Mouse (Mus musculus): ENCODE data around the gene Grk5. TPM values are rescaled to one million over a fixed set of nuclear protein-coding genes. Genes with fewer than 3 reads are reported as not detected.

Grk5 gene
- total RNA-seq, 1 experiment from 2014 or later, result 4.8 TPM

- ATAC-seq (replicated peaks in 1 of 2; ENCODE audit: insufficient read depth in 1 of 2, low FRiP score in 2 of 2, low TSS enrichment in 1 of 2, low read depth in 1 of 2, poor library complexity in 2 of 2, severe bottlenecking in 2 of 2), result no peak
Observed at GRCm38 (mm10) chr19:60955712-60956111, 66.2 kb downstream of the Grk5 start.

GRCm38 (mm10) chr19:60956198-60956750 is 66.7 kb downstream of the Grk5 start:
- ATAC-seq (replicated peaks in 1 of 2; ENCODE audit: insufficient read depth in 1 of 2, low FRiP score in 2 of 2, low TSS enrichment in 1 of 2, low read depth in 1 of 2, poor library complexity in 2 of 2, severe bottlenecking in 2 of 2), result no peak

- ATAC-seq (replicated peaks in 1 of 2; ENCODE audit: insufficient read depth in 1 of 2, low FRiP score in 2 of 2, low TSS enrichment in 1 of 2, low read depth in 1 of 2, poor library complexity in 2 of 2, severe bottlenecking in 2 of 2), result no peak
Observed at GRCm38 (mm10) chr19:60959706-60960230, 70.2 kb downstream of the Grk5 start.

DNA sequence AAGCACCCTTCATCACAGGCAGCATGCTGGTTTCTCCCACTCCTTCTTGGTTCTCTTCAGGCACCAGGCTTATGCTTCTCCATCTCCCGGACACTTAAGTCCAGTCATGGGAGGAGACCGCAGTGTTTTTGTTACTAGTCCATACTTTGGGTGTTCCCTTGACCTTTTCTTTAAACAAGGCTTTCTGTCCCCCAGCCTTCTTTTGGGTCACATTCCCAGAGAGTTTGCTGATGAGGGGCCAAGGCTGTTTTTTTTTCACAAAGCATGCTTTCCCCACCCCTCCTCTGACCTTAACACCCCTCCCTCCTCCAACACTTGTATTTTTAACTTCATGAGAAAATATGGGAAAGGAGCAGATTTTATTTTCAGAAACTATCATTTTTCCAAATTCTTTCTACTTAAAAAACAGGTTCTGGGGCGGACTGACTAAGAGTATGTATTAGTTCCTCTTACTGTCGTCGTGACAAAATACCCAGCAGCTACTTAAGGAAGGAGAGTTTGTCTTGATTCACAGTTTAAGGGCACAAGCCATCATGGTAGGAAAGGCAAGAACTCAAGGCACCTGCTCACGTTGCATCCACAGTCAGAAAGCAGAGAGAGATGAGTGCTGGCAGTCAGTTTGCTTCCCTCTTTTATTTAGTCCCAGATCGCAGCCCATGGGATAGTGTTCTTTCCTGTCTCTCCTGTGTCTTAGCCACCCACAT is 73.0 kb downstream of the Grk5 start:
- ATAC-seq (replicated peaks in 1 of 2; ENCODE audit: insufficient read depth in 1 of 2, low FRiP score in 2 of 2, low TSS enrichment in 1 of 2, low read depth in 1 of 2, poor library complexity in 2 of 2, severe bottlenecking in 2 of 2), result no peak

DNA sequence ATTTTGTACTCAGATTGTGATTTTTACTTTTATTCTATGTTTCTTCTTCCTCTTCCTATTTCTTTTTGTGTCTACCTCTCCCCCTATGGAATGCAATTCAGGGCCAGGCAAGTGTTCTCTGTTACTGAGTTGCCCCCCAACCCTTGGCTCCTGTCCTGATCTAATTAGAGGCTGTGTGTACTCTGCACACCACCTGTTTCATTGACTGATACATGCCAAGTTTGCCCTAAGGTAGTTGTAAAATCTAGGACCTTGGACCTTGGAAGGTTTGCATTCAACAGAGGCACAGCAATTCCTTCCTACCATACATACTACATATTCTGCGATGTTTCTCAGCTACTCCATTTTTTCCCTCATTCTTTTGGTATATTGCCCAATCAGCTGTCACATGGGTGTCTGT is 78.4 kb downstream of the Grk5 start:
- ATAC-seq (replicated peaks in 1 of 2; ENCODE audit: insufficient read depth in 1 of 2, low FRiP score in 2 of 2, low TSS enrichment in 1 of 2, low read depth in 1 of 2, poor library complexity in 2 of 2, severe bottlenecking in 2 of 2), result no peak

GRCm38 (mm10) chr19:60970406-60970805 is 80.9 kb downstream of the Grk5 start:
- no peak for ATAC-seq (replicated peaks in 1 of 2; ENCODE audit: insufficient read depth in 1 of 2, low FRiP score in 2 of 2, low TSS enrichment in 1 of 2, low read depth in 1 of 2, poor library complexity in 2 of 2, severe bottlenecking in 2 of 2)

- no peak for ATAC-seq (replicated peaks in 1 of 2; ENCODE audit: insufficient read depth in 1 of 2, low FRiP score in 2 of 2, low TSS enrichment in 1 of 2, low read depth in 1 of 2, poor library complexity in 2 of 2, severe bottlenecking in 2 of 2)
Observed at GRCm38 (mm10) chr19:60971598-60971997, 82.0 kb downstream of the Grk5 start.

DNA sequence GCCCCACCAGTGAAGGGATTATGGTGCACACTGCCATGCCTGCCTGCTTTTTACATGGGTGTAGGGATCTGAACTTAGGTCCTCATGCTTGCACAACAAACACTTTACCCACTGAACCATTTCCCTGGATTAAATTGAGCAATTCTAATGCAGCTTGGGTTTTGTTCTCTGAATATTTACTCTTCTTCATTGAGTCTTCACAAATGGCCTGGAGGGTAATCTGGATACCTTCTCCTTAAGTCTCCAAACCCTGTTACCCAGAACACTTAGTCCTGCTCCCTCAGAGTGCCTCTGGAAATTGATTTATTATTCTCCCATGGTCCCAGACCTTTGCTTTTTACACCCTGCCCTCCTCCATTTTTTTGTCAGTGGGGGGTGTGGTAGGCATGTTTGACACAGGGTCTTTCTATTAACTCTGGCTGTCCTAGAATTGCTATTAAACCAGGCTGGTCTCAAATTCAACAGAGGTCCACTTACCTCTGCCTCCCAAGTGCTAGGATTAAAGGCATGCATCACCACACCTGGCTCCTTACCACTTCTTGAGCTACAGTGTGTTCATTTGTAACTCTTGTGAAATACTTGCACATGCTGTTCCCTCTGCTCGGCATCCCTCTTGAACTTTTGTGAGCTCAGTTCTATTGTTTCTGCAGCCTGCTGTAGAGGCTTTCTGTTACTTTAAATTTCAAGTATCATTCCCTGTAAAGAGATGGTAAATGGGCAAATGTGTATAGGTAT is 82.9 kb downstream of the Grk5 start:
- ATAC-seq (replicated peaks in 1 of 2; ENCODE audit: insufficient read depth in 1 of 2, low FRiP score in 2 of 2, low TSS enrichment in 1 of 2, low read depth in 1 of 2, poor library complexity in 2 of 2, severe bottlenecking in 2 of 2), result no peak

DNA sequence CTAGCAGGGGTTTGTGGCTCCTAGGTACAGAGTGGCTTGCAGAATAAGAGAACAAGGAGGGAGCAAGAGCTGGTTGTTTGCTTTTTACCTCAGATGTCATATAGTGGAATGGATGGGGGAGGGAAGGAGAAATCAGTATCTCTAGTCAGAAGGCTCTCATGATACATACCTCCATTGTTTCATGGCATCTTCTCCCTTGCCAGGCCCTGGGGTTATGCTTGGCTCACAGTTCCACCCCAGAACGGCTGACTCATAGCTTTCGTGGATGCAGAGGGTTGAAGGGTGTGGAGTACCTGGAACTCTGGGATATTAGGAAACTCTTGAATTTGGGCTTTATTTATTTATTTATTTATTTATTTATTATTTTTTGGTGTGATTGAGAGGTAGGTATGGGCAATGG is 84.0 kb downstream of the Grk5 start:
- ATAC-seq (replicated peaks in 1 of 2; ENCODE audit: insufficient read depth in 1 of 2, low FRiP score in 2 of 2, low TSS enrichment in 1 of 2, low read depth in 1 of 2, poor library complexity in 2 of 2, severe bottlenecking in 2 of 2), result no peak

DNA sequence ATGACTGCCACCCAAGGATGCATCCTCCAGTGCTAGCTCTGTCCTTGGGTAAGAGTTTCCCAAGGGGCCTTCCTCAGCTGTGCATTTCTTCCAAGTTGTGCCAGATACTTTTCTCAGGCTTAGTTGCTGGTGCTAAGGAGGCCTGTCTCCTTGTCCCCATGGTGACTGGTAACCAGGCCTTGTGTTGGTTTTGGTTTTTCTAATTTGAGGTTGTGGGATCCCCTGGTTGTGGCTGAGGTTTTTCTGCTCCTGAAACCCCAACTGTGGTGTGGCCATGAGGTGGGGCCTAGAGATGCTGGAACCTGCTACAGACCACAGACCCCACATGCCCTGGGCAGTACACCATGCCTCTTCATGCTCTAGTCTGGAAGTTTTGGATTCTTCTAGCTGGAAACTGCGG is 90.0 kb downstream of the Grk5 start:
- peak; percentile 37 to 58; a peak in 3 of 4 replicates for ATAC-seq (replicated peaks in 1 of 2; ENCODE audit: insufficient read depth in 1 of 2, low FRiP score in 2 of 2, low TSS enrichment in 1 of 2, low read depth in 1 of 2, poor library complexity in 2 of 2, severe bottlenecking in 2 of 2)

GRCm38 (mm10) chr19:60981391-60981790 is 91.8 kb downstream of the Grk5 start:
- no peak for ATAC-seq (replicated peaks in 1 of 2; ENCODE audit: insufficient read depth in 1 of 2, low FRiP score in 2 of 2, low TSS enrichment in 1 of 2, low read depth in 1 of 2, poor library complexity in 2 of 2, severe bottlenecking in 2 of 2)

DNA sequence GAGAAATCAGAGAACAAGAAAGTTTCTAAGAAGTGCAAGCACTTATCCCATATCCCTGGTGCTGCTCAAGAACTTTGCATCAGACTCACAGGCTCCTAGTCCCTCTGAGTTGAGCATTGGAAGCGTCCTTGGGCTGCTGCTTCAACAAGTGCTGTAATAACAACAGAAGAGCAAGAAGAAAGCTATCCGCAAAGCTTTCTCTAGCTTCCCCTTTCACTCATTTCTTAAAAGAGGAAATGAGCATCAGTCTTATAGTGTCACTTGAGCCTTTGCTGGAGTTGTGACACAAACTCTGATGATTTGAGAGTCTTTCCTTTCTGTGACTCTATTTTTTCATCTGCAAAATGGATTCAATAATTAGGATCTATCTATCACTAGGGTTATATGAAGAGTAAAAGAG is 92.3 kb downstream of the Grk5 start:
- ATAC-seq (replicated peaks in 1 of 2; ENCODE audit: insufficient read depth in 1 of 2, low FRiP score in 2 of 2, low TSS enrichment in 1 of 2, low read depth in 1 of 2, poor library complexity in 2 of 2, severe bottlenecking in 2 of 2), result 0 out of 4 replicates have a peak, but pooled peaks of 1 of the 2 experiments have one; percentile 22

DNA sequence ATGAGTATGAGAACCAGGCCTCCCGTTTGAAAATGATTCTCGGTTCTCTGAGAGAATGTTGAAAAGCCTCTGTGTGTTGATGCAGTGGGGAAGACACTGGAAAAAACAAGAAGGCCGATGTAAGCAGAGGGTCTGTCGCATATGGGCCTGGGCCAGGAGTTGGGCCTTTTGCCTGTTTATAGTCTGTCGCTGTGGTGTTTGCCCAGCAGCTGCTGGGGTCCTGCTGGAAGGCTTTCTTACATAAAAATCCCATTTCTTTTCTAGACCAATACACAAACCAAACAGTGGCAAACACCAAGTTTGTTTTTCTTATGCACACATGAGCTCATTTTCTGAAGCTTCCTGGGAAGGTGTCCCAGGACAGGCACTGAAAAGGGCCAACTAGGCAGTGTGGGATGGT is 100.2 kb downstream of the Grk5 start:
- ATAC-seq (replicated peaks in 1 of 2; ENCODE audit: insufficient read depth in 1 of 2, low FRiP score in 2 of 2, low TSS enrichment in 1 of 2, low read depth in 1 of 2, poor library complexity in 2 of 2, severe bottlenecking in 2 of 2), result no peak

DNA sequence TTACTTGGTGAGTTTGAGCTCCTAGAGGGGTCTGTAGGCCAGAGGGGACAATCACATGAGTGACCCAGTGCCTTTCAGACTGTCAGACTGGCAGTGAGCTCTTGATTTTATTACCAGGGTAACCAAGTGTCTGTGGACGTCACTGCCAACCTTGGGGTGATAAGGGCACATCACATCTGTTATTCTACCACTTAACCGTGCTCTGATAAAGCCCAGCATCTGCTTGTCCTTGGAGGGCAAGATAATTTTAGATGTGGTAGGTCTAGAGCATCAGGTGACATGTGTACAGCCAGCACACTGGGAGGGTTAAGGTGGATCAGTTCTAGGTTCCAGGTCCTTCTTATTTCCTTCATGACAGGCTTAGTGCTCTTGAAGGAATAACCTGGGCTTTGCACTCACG is 104.7 kb downstream of the Grk5 start:
- ATAC-seq (replicated peaks in 1 of 2; ENCODE audit: insufficient read depth in 1 of 2, low FRiP score in 2 of 2, low TSS enrichment in 1 of 2, low read depth in 1 of 2, poor library complexity in 2 of 2, severe bottlenecking in 2 of 2), result peak in 1 of 2 experiments; percentile 32; a peak in 1 of 4 replicates

GRCm38 (mm10) chr19:60994845-60995244 is 105.3 kb downstream of the Grk5 start:
- no peak for ATAC-seq (replicated peaks in 1 of 2; ENCODE audit: insufficient read depth in 1 of 2, low FRiP score in 2 of 2, low TSS enrichment in 1 of 2, low read depth in 1 of 2, poor library complexity in 2 of 2, severe bottlenecking in 2 of 2)

- ATAC-seq (replicated peaks in 1 of 2; ENCODE audit: insufficient read depth in 1 of 2, low FRiP score in 2 of 2, low TSS enrichment in 1 of 2, low read depth in 1 of 2, poor library complexity in 2 of 2, severe bottlenecking in 2 of 2), result no peak
Observed at GRCm38 (mm10) chr19:60997784-60998183, 108.2 kb downstream of the Grk5 start.

DNA sequence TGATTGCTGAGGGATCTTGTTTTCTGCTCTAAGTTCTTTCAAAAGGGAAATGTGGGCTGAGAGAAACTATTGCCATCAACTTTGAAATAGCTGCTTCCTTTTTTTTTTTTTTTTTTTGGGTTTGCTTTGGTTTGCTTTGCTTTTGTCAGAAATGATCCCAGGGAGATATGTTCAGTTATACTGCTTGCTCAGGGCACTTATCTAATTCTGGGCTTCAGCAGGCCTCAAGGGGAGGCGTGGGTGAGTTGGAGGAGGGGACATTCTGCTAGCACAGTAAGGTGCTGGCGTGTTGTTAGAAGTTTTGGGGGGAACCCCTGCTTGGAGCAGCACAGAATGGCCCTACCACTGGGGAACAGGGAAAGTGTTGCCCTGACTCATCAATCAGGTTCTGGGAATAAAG is 110.1 kb downstream of the Grk5 start:
- no peak for ATAC-seq (replicated peaks in 1 of 2; ENCODE audit: insufficient read depth in 1 of 2, low FRiP score in 2 of 2, low TSS enrichment in 1 of 2, low read depth in 1 of 2, poor library complexity in 2 of 2, severe bottlenecking in 2 of 2)

DNA sequence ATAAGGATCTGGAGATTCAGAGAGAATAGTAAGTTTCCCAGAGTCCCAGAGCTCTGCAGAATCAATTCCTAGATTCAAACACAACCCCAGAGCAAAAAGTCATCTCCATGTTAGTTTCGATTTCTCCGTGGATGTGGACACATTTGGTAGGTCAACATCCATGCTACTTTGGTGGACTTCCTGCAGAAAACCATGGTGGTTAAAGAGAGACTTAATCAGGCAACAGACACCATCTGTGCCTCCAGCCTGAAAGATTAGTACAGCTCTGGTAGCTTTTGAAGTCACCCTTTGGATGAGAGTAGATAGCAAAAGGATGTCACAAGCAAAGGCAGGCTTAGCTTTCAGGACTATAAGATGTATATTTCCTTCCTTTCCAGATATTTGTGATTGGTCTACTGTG is 111.4 kb downstream of the Grk5 start:
- no peak for ATAC-seq (replicated peaks in 1 of 2; ENCODE audit: insufficient read depth in 1 of 2, low FRiP score in 2 of 2, low TSS enrichment in 1 of 2, low read depth in 1 of 2, poor library complexity in 2 of 2, severe bottlenecking in 2 of 2)

All from hematopoietic stem cell, adult 5-6 weeks (primary cell).